ENCODE assay signal across 23 mouse cellular contexts in the genomic region with DNA sequence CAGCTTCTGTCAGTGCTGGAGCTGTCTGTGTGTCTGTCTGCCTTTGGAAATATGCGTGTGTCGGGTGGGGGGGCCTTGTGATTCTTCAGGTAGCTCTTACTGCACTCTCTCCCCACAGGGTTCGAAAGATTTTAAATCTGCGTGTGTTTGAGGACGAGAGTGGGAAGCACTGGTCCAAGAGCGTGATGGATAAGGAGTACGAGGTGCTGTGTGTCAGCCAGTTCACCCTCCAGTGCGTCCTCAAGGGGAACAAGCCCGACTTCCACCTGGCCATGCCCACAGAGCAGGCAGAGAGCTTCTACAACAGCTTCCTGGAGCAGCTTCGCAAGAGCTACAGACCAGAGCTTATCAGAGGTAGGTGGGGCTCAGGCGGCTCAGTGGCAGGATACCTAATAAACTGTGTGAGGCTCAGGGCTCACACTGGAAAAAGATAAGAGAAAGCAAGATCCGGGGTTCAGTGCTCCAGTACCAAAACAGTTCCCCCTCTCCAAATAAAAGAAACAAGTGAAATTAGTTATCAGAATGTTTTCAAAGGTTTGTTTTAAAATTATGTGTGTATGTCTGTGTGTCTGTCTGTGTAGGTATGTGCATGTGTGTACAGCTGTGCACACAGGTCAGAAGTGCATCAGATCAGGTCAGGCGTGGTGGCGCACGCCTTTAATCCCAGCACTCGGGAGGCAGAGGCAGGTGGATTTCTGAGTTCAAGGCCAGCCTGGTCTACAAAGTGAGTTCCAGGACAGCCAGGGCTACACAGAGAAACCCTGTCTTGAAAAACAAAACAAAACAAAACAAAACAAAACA. TPM values are rescaled to one million over a fixed set of nuclear protein-coding genes. Genes with fewer than 3 reads are reported as not detected.
A peak's percentile ranks its signal among the peaks of the same experiment; 100 is the strongest.
DNase-seq lines count a peak whose midpoint lies in the region; ATAC-seq and TF ChIP-seq lines count a peak whose summit lies in the region.
"Had no signal": no experiment of that assay in that cellular context is flagged by ENCODE, and none has a peak within 500 bp of the region (broad histone marks: within the 10 kb centered on the region; RNA-seq: fewer than 3 reads in every experiment).

No protein-coding gene starts in this region.

- H3K4me3 ChIP-seq in intestine, embryonic 14.5 days (ENCODE audit: low read depth, low read length) = no peak overlapping the region
- H3K4me3 ChIP-seq in intestine, postnatal 0 days (ENCODE audit: low read depth, low read length) = no peak overlapping the region
- H3K4me3 ChIP-seq in liver, embryonic 15.5 days (replicated peaks) = no peak overlapping the region
- H3K4me3 ChIP-seq in stomach, embryonic 15.5 days (replicated peaks) = no peak overlapping the region
- H3K4me3 ChIP-seq: embryonic facial prominence, embryonic 12.5 days; gastrocnemius, adult 2 months; limb, embryonic 13.5 days; midbrain, embryonic 15.5 days; neural tube, embryonic 12.5 days had no signal

- no peaks in the 10 kb centered on the region for H3K27me3 ChIP-seq in intestine, embryonic 14.5 days (replicated peaks; ENCODE audit: control insufficient read depth, insufficient read depth, low read length)
- H3K27me3 ChIP-seq in intestine, postnatal 0 days (replicated peaks; ENCODE audit: control insufficient read depth, insufficient read depth, low read length) = no peaks in the 10 kb centered on the region
- H3K27me3 ChIP-seq in liver, embryonic 15.5 days = no peaks in the 10 kb centered on the region
- H3K27me3 ChIP-seq in stomach, embryonic 15.5 days (replicated peaks) = no peaks in the 10 kb centered on the region
- H3K27me3 ChIP-seq: embryonic facial prominence, embryonic 12.5 days; limb, embryonic 13.5 days; midbrain, embryonic 15.5 days; neural tube, embryonic 12.5 days had no signal

- H3K36me3 ChIP-seq in intestine, embryonic 14.5 days (ENCODE audit: control insufficient read depth, insufficient read depth, low read length) = no peaks in the 10 kb centered on the region
- no peaks in the 10 kb centered on the region for H3K36me3 ChIP-seq in intestine, postnatal 0 days (ENCODE audit: control insufficient read depth, insufficient read depth)
- no peaks in the 10 kb centered on the region for H3K36me3 ChIP-seq in liver, embryonic 15.5 days (replicated peaks)
- no peaks in the 10 kb centered on the region for H3K36me3 ChIP-seq in stomach, embryonic 15.5 days
- H3K36me3 ChIP-seq: embryonic facial prominence, embryonic 12.5 days; limb, embryonic 13.5 days; midbrain, embryonic 15.5 days; neural tube, embryonic 12.5 days had no signal

- TF ChIP-seq CTCF in intestine, postnatal 0 days (IDR thresholded peaks at IDR 0.05; ENCODE audit: low read depth) = no peak

- no peak overlapping the region for H3K4me2 ChIP-seq in intestine, embryonic 14.5 days (ENCODE audit: low read length)
- peak overlapping the region; percentile 28; the same call in 1 of the 2 replicates for H3K4me2 ChIP-seq in intestine, postnatal 0 days (replicated peaks; ENCODE audit: low read depth)
- no peak overlapping the region for H3K4me2 ChIP-seq in liver, embryonic 15.5 days
- no peak overlapping the region for H3K4me2 ChIP-seq in stomach, embryonic 15.5 days
- H3K4me2 ChIP-seq: embryonic facial prominence, embryonic 12.5 days; hindbrain, embryonic 14.5 days; limb, embryonic 13.5 days; lung, embryonic 14.5 days; midbrain, embryonic 15.5 days; neural tube, embryonic 12.5 days had no signal

- ATAC-seq in intestine, embryonic 14.5 days (replicated peaks; ENCODE audit: low FRiP score, low TSS enrichment, low read depth) = peak; percentile 71
- peak; percentile 86 for ATAC-seq in intestine, postnatal 0 days
- peak; percentile 15; the same call in 1 of the 2 replicates for ATAC-seq in liver, embryonic 15.5 days (ENCODE audit: insufficient read depth)
- ATAC-seq in stomach, embryonic 15.5 days (ENCODE audit: insufficient read depth, low FRiP score, low read depth) = 0 out of 2 replicates have a peak, but pooled peaks have one; percentile 43
- ATAC-seq: inflammation-experienced regulatory T-cells, adult 6 months; midbrain, embryonic 15.5 days had no signal

- WGBS in intestine, embryonic 14.5 days = 75% methylated on average over 16 of the region's 16 CpGs
- WGBS in intestine, postnatal 0 days = 51% methylated on average over 16 of the region's 16 CpGs
- WGBS in liver, embryonic 15.5 days (ENCODE audit: insufficient replicate concordance) = 50% methylated on average over 16 of the region's 16 CpGs
- WGBS in stomach, embryonic 15.5 days = 77% methylated on average over 16 of the region's 16 CpGs

- no peaks in the 10 kb centered on the region for H3K9me3 ChIP-seq in intestine, embryonic 14.5 days (ENCODE audit: control insufficient read depth, low read length)
- no peaks in the 10 kb centered on the region for H3K9me3 ChIP-seq in intestine, postnatal 0 days (ENCODE audit: control insufficient read depth)
- no peaks in the 10 kb centered on the region for H3K9me3 ChIP-seq in liver, embryonic 15.5 days (replicated peaks)
- H3K9me3 ChIP-seq in stomach, embryonic 15.5 days = no peaks in the 10 kb centered on the region
- H3K9me3 ChIP-seq: embryonic facial prominence, embryonic 12.5 days; limb, embryonic 13.5 days; midbrain, embryonic 15.5 days; neural tube, embryonic 12.5 days had no signal

- no peaks in the 10 kb centered on the region for H3K4me1 ChIP-seq in intestine, embryonic 14.5 days (replicated peaks; ENCODE audit: control insufficient read depth, insufficient read depth, low read length)
- no peaks in the 10 kb centered on the region for H3K4me1 ChIP-seq in intestine, postnatal 0 days (replicated peaks; ENCODE audit: control insufficient read depth, insufficient read depth, low read length)
- peaks cover 7% of the 10 kb centered on the region; the same call in 1 of the 2 replicates for H3K4me1 ChIP-seq in liver, embryonic 15.5 days (replicated peaks)
- H3K4me1 ChIP-seq in stomach, embryonic 15.5 days = no peaks in the 10 kb centered on the region
- H3K4me1 ChIP-seq: embryonic facial prominence, embryonic 12.5 days; limb, embryonic 13.5 days; midbrain, embryonic 15.5 days; neural tube, embryonic 12.5 days had no signal

- peak; percentile 51 for DNase-seq in intestine, embryonic 14.5 days (ENCODE audit: low spot score)
- DNase-seq in retina, embryonic 14.5 days (ENCODE audit: low spot score) = no peak
- DNase-seq in lung, postnatal 25 days (ENCODE audit: low spot score) = no peak
- DNase-seq in thymus, adult 18-20 months = no peak
- DNase-seq: adrenal gland, adult 2 months; cerebellum, adult 18-20 months; cerebellum, postnatal 14 days; gastrocnemius, adult 2 months; heart, postnatal 4 days; kidney, postnatal 36 days; layer of hippocampus, postnatal 36 days; lung, embryonic 14.5 days; thymus, postnatal 36 days had no signal

- H3K9ac ChIP-seq in intestine, embryonic 14.5 days (ENCODE audit: low read length) = no peak overlapping the region
- no peak overlapping the region for H3K9ac ChIP-seq in intestine, postnatal 0 days (ENCODE audit: low read depth, low read length)
- no peak overlapping the region for H3K9ac ChIP-seq in liver, embryonic 15.5 days
- H3K9ac ChIP-seq in stomach, embryonic 15.5 days = no peak overlapping the region
- H3K9ac ChIP-seq: embryonic facial prominence, embryonic 12.5 days; hindbrain, embryonic 14.5 days; limb, embryonic 13.5 days; lung, embryonic 14.5 days; midbrain, embryonic 15.5 days; neural tube, embryonic 12.5 days had no signal

- no peak overlapping the region for H3K27ac ChIP-seq in intestine, embryonic 14.5 days (ENCODE audit: low read depth)
- H3K27ac ChIP-seq in intestine, postnatal 0 days (ENCODE audit: low read depth, low read length) = no peak overlapping the region; the same call in 1 of the 2 replicates
- H3K27ac ChIP-seq in liver, embryonic 15.5 days (replicated peaks) = no peak overlapping the region
- no peak overlapping the region for H3K27ac ChIP-seq in stomach, embryonic 15.5 days
- H3K27ac ChIP-seq: embryonic facial prominence, embryonic 12.5 days; gastrocnemius, adult 2 months; hindbrain, embryonic 14.5 days; limb, embryonic 13.5 days; macrophage; midbrain, embryonic 15.5 days; neural tube, embryonic 12.5 days had no signal

RNA-seq across cellular contexts. Expression of a gene that starts 17.6 kb away (rescaled TPM):
- 47.8 and 53.5 TPM in 2 replicates for polyA plus RNA-seq in intestine, embryonic 14.5 days (2014; fragmentation: Nextera tagmentation; extraction: Ambion mirVana)
- polyA plus RNA-seq in intestine, postnatal 0 days (2015; fragmentation: Nextera tagmentation; extraction: Ambion mirVana) = 31.6 and 32.6 TPM in 2 replicates
- 16.7 and 17.5 TPM in 2 replicates for polyA plus RNA-seq in liver, embryonic 15.5 days (2015; fragmentation: Nextera tagmentation; extraction: Ambion mirVana)
- polyA plus RNA-seq in stomach, embryonic 15.5 days (2015; fragmentation: Nextera tagmentation; extraction: Ambion mirVana) = 39.6 and 43.0 TPM in 2 replicates

RNA-seq across cellular contexts. Expression of a gene that starts 23.4 kb away (rescaled TPM):
- 39.9 and 41.7 TPM in 2 replicates for polyA plus RNA-seq in intestine, embryonic 14.5 days (2014; fragmentation: Nextera tagmentation; extraction: Ambion mirVana)
- 48.0 and 51.8 TPM in 2 replicates for polyA plus RNA-seq in intestine, postnatal 0 days (2015; fragmentation: Nextera tagmentation; extraction: Ambion mirVana)
- 12.0 and 16.5 TPM in 2 replicates for polyA plus RNA-seq in liver, embryonic 15.5 days (2015; fragmentation: Nextera tagmentation; extraction: Ambion mirVana)
- polyA plus RNA-seq in stomach, embryonic 15.5 days (2015; fragmentation: Nextera tagmentation; extraction: Ambion mirVana) = 38.2 and 41.1 TPM in 2 replicates

Comparison
In these comparisons a context has a peak if more than half of its experiments do, and no peak if none do; other contexts are left out.
1. ATAC-seq: peak in every context shown above with its lines; median percentile 86 in intestine, postnatal 0 days; 71 in intestine, embryonic 14.5 days; 43 in stomach, embryonic 15.5 days; 15 in liver, embryonic 15.5 days.